Mouse (Mus musculus) erythroid progenitor cell, adult 5-6 weeks (primary cell): ENCODE results near the gene Xrcc6. TPM values are rescaled to one million over a fixed set of nuclear protein-coding genes. Genes with fewer than 3 reads are reported as not detected.

Experiments used
- ATAC-seq: replicated peaks from 2 replicates; pipeline ENCODE4 v1.8.0; 2016; ENCODE audit warnings: moderate number of reproducible peaks, mild to moderate bottlenecking, moderate TSS enrichment, inconsistent platforms; ENCODE audit not compliant: poor library complexity, low FRiP score, severe bottlenecking
- total RNA-seq, 2 experiments: library from RNA; stranded (forward) in 1 of 2; stranded (reverse) in 1 of 2; fragments of 150-400 nt in 1 of 2; fragments of 186-747, 209-891 nt in 1 of 2; gene quantifications; 2 replicates each; pipeline versions ENCODE4 v1.2.3 to v1.2.4; 2015 to 2017; ENCODE audit warnings: low replicate concordance in 2 of 2

The Xrcc6 gene
- total RNA-seq, 2 experiments from 2014 or later: 89.3 to 112 TPM

DNA sequence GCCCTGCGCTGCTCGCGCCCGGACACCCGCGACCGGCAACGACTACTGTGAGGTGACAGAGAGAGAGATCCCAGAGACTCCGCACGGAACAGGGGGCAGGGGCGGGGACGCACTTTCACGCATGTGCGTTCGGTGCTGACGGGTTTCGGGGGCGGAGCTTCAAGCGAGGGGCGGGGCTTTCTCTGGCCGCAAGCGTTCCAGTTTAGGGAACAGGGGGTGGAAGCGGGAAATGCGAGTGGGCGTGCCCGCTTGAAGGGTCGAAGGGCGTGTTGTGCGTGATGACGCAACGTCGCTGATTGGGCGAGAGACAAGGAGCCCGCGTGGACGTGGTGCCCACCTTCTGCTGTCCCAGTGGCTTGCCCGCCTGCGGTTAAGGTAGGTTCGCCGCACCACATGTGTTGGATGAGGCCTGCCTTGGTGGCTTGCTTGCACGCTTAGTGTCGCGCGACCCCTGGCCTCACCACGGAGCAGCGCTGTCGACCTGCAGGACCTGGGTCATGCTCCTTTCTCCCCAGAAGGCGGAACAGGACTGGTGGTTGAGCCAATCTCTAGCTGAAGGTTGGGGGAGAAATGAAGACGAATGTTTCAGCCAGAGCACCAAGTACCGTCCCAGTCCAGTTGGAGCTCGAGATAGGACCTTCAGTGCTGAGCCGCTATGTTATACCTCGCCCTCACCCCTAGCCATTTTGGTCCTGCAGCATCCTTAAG lies 28.6 kb downstream of the Xrcc6 start:
- peak; percentile 94 for ATAC-seq

DNA sequence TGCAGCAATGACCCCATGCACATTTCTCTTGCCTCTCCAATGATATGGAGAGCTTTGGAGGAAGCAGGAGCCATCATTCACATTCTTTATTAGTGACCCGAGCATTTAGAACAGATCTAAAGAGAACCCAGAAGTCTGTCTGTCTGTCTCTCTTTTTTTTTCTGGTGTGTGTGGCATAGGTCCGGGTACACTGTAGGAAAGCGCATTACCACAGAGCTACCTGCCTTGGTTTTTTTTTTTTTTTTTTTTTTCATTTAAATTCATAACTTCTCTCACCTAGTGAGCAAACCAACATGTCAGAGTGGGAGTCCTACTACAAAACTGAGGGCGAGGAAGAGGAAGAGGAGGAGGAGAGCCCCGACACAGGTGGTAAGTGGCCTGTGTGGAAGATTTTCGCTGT lies 29.2 kb downstream of the Xrcc6 start:
- peak; percentile 5; the same call in 1 of the 2 replicates for ATAC-seq

DNA sequence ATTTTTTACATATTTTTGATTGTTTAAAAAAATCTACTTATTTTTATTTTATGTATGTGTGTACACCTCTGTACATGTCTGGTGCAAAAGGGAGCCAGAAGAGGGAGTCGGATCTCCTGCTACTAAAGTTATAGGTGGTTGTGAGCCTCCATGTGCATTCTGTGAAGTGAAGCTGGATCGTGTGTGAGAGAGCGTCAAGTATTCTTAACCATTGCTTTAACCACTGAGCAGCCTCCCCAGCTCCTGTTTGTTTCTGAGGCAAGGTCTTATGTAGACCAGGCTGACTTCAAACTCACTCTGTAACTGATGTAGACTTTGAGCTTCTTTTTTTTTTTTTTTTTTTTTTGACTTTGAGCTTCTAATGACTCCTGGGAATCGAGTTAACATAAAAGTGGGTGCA lies 29.8 kb downstream of the Xrcc6 start:
- ATAC-seq: no peak

DNA sequence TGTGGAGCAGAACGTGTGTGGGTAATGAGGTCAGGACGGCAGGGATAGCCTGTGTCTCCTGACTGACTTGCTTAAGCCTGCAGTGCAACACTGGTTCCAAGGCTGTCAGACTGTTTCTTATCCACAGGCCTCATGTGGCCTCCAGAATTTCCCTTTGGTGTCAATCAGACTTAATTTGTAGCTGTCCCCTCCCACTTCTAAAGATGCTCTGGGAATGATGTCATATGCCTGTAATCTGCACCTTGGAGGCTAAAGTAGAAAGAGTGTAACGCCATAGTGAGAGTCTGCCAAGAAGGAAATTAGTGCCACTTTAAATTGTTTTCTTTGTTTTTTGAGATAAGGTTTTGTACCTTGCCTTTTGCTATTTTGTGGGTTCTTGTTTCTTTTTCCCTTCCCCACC lies 31.7 kb downstream of the Xrcc6 start:
- no peak for ATAC-seq

DNA sequence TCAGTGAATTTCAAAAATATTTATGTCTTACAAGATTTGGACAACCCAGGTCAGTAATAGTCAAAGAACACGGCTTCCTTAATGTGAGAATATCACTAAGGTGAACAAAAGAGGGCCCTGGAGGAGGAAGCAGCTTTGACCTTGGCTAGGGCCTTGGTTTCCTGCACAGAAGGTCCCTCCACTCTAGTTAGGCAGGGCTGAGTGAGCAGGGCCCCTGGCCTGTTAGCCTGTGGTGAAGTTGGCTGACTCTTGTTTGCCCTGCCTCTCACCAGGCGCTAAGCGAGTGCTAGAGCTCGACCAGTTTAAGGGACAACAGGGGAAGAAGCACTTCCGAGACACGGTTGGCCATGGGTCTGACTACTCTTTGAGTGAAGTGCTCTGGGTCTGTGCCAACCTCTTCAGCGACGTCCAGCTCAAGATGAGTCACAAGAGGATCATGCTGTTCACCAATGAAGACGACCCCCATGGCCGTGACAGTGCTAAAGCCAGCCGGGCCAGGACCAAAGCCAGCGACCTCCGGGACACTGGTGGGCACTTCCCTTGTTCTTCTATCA lies 35.0 kb downstream of the Xrcc6 start:
- ATAC-seq: no peak

DNA sequence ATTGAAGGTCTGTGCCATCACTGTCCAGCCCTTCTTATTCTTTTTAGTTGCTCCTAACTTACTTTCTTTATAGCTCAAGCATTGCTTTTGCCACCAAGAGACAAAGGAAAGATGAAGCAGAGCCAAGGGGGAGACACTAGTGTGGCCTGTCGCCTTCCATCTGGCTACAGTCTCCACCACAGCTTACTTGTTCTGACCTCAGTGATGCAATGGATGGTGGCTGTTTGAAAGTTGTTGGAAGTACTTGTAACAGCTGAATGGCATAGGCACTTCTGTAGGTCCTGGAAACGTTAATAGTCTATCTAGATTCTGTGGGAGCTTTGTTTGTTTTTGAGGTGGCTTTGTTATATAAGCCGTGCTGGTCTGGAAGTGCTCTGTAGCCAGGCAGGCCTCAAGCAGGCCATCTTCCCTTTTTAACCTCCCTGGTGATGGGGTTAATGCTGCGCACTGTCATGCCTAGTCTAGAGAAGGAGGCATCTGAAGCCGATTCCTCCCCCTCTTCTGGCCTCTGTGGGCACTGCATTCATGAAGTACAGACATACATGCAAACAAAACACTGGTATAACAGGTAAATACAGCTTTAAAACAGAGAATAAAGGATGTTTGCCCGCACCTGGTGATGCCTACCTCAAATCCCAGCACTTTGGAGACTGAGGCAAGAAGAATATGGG lies 36.5 kb downstream of the Xrcc6 start:
- 0 out of 2 replicates have a peak, but pooled peaks have one; percentile 11 for ATAC-seq

DNA sequence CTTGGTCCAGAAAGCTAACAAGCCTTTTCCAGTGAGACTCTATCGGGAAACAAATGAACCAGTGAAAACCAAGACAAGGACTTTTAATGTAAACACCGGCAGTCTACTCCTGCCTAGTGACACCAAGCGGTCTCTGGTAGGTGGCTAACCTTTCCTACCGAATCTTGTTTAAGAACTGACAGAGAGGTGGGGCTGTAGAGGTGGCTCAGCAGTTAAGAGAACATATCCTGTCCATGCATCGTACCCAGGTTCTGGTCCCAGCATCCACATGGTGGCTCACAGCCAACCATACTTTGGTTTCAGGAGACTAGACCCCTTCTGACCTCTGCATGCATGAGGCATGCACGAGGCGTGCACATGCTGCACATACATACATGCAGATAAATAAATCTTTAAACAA lies 39.6 kb downstream of the Xrcc6 start:
- no peak for ATAC-seq

DNA sequence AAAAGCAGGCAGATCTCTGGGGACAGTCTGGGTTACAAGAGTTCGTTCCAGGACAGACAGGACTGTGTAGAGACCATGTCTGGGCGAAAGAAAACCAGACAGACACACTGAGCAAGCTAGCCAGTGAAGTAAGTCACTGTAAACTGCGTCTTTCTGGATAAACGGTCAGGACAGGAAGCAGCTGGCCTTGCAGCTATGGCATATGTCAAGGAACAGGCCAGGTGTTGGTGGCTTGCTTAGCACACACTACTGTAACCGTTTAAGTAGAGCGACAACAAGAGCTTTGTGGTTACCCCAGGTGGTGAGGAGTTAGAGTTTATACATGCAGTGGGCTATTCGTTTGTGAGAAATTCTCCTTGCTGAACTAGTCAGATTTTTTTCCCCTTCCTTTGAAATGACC lies 40.1 kb downstream of the Xrcc6 start:
- no peak for ATAC-seq

DNA sequence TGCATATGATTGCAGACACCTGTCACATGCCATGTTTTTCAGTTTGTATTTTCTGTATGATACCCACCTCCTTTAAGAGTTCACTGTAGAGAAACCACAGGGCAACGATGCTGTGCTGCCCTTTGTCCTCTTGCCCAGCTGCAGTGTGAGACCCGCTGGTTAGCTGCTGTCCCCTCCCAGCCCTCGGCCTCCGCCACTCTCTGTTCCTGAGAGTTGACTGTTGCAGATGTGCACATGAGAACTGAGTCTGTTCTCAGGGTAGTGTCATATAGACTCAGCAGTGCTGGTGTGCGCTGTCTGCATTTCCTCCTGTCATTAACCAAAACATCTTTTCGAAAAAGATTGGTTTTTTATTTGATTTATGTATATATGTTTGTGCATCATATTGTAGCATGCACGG lies 44.8 kb downstream of the Xrcc6 start:
- ATAC-seq: no peak

DNA sequence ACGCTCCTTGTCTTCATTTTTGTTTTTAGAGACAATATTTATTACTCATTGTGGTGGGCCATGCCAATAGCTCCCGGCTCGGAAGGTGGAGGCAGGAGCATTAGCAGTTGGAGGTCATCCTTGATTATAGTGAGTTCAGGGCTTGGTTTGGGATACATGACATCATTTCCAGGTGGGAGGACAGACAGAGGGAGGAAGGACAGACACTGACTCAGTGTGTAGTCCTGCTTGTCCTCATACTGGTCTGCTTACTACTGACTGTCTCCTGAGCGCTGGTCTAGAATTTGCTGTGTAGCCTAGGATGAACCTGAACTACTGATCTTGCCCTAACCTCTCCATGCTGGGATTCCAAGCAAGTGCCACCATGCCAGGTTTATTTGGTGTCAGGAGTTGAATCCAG lies 46.1 kb downstream of the Xrcc6 start, which contains the start of gene Desi1:
Gene Desi1 (minus strand): TSS at position 101 of the 400 bp plus-strand sequence.
- no peak for ATAC-seq

DNA sequence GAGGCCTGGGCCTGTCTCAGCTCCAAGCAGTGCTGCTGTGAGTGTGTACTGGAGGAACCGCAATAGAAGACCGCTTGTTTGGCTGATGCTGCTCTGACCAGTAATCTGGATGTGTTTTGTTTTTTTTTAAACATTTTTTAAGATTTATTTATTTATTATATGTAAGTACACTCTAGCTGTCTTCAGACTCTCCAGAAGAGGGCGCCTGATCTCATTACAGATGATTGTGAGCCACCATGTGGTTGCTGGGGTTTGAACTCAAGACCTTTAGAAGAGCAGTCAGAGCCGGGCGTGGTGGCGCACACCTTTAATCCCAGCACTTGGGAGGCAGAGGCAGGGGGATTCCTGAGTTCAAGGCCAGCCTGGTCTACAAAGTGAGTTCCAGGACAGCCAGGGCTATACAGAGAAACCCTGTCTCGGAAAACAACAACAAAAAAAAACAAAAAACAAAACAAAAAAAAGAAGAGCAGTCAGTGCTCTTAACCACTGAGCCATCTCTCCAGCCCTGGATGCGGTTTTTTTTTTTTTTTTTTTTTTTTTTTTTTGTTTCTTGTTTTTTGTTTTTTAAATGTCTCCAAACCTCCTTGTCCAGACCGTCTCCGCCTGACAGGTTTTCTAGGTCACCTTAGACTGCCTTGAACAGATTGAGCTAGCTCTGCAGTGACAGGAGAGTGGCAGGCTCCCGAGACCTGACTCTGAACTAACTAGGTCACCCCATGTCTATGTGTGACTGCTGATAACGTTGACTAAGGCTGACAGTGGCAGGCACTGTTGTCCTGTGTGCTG lies 48.5 kb downstream of the Xrcc6 start:
- no peak for ATAC-seq

DNA sequence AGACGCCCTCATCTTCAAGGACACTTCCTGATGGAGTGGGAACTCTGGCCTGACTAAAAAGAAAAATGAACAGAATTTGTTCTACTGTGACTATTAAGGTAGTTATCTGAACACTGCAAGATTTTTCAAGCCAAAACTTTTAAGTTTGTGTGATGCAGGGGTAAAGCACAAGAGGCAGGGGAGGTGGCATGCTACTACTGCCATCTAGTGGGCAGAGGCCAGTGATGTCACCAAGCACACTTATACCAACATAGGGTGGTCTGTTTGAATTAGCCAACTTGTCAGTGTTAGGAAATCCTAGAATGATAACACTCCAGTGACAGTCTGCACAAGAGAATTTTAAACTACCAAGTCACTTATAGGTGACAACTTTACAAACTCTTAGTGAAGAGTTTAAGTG lies 53.0 kb downstream of the Xrcc6 start:
- ATAC-seq: peak; percentile 82

DNA sequence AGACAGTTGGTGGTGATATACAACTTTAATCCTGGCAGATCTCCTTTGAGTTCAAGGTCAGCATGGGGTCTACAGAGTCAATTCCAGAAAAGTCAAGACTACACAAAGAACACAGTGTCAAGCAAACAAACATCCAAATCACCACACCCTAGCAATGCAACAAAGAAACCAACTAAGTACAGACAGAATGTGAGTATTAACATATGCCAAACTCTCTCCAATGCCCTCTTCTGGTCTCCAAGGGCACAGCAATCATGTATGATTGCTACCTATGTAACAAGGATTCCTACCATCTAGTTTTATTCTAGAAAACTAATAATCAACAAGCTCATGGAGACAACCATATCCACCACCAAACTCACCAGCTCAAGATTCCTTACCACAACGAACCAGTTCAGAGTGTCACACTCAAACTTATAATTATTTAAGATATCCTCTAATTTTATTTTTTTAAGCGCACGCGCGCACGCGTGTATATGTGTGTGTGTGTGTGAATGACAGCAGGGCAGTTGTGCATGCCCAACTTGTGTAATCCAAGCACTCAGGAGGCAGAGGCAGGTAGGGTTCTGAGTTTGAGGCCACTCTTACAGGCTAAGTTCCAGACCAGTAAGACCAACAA lies 56.6 kb downstream of the Xrcc6 start:
- ATAC-seq: no peak

DNA sequence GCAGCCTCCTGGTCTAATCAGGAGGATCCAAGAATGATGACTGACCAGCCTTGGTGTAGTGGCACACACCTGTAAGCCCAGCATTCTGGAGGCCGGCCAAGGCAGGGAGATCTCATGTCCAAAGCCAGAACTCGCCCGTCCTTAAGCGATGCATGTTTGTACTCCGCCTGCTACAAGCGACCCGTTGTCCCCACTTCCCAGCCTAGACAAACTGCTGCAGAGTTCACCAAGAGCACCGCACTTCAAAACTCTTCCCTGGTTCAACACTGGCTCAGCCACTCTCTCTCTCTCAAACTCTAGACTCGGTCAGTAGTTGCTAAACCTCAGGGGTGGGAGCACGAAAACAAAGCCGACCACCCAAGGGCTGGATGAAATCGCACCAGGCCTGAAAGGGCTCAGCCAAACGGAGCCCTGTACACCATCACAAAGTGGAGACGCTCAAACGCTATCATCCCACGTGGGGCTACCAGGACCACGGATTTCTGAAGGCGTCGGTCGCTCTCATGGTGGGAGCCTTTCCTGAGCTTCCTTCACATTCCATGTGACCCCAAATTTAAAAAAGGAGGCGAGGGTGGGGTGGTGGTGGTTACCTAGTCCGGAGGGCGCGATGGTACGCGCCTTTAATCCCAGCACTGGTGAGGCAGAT lies 58.7 kb downstream of the Xrcc6 start:
- ATAC-seq: peak; percentile 50; the same call in 1 of the 2 replicates

DNA sequence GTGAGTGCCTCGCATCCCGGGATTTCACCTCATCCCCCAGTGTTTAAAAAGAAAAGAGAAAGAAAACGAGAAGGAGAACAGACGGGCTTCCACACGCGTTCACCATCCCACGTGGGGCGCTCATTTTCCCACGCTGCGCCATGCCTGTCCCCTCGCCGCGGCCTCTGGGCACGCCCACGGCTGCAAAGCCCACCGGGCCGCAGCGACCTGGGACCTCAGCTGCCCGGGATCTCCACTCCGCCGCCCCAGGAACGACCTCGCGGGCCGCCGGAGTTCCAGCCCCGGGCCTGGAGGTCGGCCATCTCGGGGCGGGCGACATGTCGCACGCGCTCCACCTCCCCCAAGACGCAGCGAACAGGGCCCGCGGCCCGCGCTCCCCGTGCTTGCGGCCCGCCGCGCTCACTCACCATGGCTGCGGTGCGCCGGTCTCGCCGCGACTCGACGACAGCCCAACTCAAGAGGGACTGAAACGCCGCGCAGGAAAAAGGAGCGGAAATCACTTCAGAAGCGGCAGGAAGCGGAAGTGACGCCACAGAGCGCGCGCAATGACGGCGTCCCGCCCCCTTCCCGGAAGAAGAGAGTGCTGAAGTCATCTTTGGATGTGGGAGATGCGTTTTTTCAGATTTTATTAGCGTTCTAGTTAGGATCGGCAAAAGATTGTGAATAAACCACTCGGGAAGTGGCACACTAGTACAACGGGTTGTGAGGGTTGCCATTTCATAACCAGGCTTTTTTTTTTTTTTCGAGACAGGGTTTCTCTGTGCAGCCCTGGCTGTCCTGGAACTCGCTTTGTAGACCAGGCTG lies 59.6 kb downstream of the Xrcc6 start, which contains the start of gene Snu13:
Gene Snu13 (minus strand): TSS at position 519 of the 804 bp plus-strand sequence.
- ATAC-seq: peak; percentile 97

DNA sequence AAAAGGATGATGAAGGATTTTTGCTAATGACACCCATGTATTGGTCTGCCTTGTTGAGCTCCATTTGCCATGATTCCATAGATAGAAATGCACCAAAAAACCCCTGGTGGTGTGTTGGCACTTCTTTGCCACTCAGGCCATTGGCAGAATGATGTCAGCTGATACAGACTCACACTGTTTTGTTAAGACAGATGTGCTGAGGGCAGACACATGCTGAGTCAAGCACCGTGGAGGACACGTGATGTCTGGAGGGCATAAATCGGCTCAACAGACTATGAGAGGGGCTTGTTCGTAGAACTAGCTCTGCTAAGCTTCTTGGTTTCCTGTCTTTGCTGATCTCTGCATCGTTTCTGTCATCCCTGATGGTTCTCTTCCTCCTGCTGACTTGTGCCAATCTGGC lies 64.9 kb downstream of the Xrcc6 start:
- ATAC-seq: no peak

DNA sequence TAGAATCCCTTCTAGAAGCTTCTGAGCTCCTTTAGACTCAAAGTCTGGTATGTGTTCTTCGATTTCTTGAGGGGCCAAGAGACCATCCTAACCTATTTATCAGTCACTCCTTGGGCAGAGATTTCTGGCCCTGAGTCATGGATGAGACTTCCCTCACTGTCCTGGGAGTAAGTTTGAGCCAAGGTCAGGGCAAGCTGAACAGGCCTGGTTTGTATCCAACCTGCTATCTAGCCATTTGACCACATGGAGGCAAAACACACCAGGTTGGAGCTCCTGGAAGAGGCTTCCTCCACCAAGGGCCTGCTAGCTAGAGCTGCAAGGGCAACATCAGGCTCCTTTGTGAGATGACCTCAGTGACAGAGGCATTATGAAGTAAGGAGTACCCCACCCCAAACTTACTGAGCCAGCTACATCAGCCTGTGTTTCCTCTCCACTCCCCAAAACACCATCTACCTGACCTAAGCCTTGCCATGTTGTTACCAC lies 71.1 kb downstream of the Xrcc6 start, which contains the start of gene 4930407I10Rik:
Gene 4930407I10Rik (plus strand): TSS at position 433 of the 483 bp plus-strand sequence.
- no peak for ATAC-seq

DNA sequence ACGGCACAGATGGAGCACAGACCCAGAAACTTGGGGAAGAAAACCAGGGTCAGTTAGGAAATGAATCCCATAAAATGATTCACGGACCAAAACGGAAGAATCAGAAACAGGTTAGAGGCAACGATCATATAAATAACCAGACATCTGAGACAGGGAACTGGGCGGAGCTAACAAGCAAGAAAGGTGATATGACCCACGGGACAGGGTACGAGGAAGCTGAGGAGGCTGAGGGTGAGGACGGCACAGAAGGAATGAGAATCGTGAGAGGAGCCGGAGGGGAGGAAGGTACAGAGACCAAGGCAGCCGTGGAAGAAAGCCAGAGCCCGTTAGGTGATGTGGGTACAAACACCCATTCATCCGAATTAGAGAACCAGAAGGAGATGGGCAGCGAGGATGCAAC lies 76.3 kb downstream of the Xrcc6 start:
- ATAC-seq: no peak
